Mouse (Mus musculus) heart, embryonic 13.5 days (tissue): ENCODE data around the gene Fads2. TPM values are rescaled to one million over a fixed set of nuclear protein-coding genes. Genes with fewer than 3 reads are reported as not detected.

Experiments
- ATAC-seq: fragments of 200-750 bp; cut with Nextera tagmentation; 2 replicates; pipeline ENCODE4 v1.8.0; 2017; ENCODE audit warnings: moderate TSS enrichment; ENCODE audit not compliant: insufficient number of reproducible peaks, low FRiP score, low TSS enrichment; ENCODE audit errors: extremely low read depth
- H3K27ac ChIP-seq: fragments of 300-500 bp; sonication (generic); replicated peaks from 2 replicates; pipeline ENCODE4 v1.5.1; 2015; ENCODE audit warnings: moderate library complexity, mild to moderate bottlenecking, inconsistent platforms
- H3K27me3 ChIP-seq: fragments of 300-500 bp; sonication (generic); replicated peaks from 2 replicates; pipeline ENCODE4 v1.6.1; 2015; ENCODE audit warnings: mild to moderate bottlenecking, inconsistent platforms
- H3K36me3 ChIP-seq: fragments of 300-500 bp; sonication (generic); 2 replicates; pipeline ENCODE4 v1.6.1; 2015; ENCODE audit warnings: mild to moderate bottlenecking, inconsistent platforms
- H3K4me1 ChIP-seq: fragments of 300-500 bp; sonication (generic); 2 replicates; pipeline ENCODE4 v1.6.1; 2015; ENCODE audit warnings: inconsistent platforms
- H3K4me2 ChIP-seq: fragments of 300-500 bp; sonication (generic); 2 replicates; pipeline ENCODE4 v1.6.1; 2015; ENCODE audit warnings: inconsistent platforms, mild to moderate bottlenecking, moderate library complexity
- H3K4me3 ChIP-seq: fragments of 300-500 bp; sonication (generic); 2 replicates; pipeline ENCODE4 v1.5.1; 2015; ENCODE audit warnings: moderate library complexity, mild to moderate bottlenecking, inconsistent platforms
- H3K9ac ChIP-seq: fragments of 300-500 bp; sonication (generic); 2 replicates; pipeline ENCODE4 v1.6.1; 2015; ENCODE audit warnings: inconsistent platforms, mild to moderate bottlenecking, moderate library complexity
- H3K9me3 ChIP-seq: fragments of 300-500 bp; sonication (generic); 2 replicates; pipeline ENCODE4 v1.6.1; 2016; ENCODE audit warnings: inconsistent platforms
- WGBS: fragments of 180-500 bp; shearing (Covaris S2); methylation state at CpG from one replicate; pipeline ENCODE4 v1.1.7; 2015; ENCODE audit warnings: mixed read lengths; 5-methylcytosine and 5-hydroxymethylcytosine counted together
- polyA plus RNA-seq: library from polyadenylated mRNA; unstranded; fragments of >200 nt; fragmentation: Nextera tagmentation; extraction: Ambion mirVana; gene quantifications from 2 replicates; pipeline ENCODE4 v1.2.1, GENCODE M21; 2015

Gene Fads2
- polyA plus RNA-seq, 1 experiment from 2014 or later = 50.3 TPM

DNA sequence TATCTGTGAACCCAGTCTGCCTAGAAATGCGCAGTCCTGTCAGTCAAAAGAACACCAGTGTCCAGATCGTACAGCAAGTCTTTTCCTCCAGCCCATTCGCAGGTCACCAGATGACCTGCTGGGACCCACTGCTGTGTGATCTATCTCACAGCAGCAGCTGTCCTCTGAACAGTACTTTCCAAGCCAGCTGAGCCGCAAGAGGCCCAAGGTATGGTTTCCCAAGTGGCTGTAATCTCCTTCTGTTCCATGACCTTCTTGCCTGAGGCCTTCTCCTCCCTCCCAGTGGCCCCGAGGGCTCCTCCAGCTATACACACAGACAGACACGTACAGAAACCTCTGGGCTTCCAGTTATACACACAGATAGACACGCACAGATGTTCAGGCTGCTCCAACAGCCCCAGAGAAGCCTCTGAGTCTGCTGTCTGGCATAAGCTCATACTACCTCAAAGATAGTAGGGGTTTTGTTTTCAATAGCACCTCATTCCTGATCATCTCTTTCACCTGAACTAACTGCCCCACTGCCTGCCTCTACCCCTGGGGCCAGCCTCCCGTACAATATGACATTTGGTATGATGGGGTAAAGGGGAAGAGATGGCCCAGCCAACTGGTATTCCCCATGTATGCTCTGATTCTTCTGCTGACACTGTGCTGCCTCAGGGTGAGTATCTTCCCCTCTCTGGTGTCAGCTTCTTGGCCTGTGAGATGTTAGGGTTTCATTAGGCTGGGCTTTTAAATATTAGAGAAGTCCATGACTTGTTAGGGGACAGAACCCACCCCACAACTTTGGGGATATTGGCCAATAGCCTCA is 40.6 kb downstream of the Fads2 start:
- Histone ChIP-seq H3K36me3 (peaks cover 86% of the 10 kb centered on the region), H3K4me1 (peaks cover 27% of the 10 kb centered on the region), H3K9ac (peak overlapping the region; percentile 8; the same call in 1 of the 2 replicates), H3K27me3 (no peaks in the 10 kb centered on the region), H3K27ac (peak overlapping the region; percentile 56), H3K9me3 (no peaks in the 10 kb centered on the region), H3K4me3 (no peak overlapping the region), H3K4me2 (peak overlapping the region; percentile 48; the same call in 1 of the 2 replicates)
- ATAC-seq = no peak
- WGBS = 38% methylated on average over 8 of the region's 8 CpGs

DNA sequence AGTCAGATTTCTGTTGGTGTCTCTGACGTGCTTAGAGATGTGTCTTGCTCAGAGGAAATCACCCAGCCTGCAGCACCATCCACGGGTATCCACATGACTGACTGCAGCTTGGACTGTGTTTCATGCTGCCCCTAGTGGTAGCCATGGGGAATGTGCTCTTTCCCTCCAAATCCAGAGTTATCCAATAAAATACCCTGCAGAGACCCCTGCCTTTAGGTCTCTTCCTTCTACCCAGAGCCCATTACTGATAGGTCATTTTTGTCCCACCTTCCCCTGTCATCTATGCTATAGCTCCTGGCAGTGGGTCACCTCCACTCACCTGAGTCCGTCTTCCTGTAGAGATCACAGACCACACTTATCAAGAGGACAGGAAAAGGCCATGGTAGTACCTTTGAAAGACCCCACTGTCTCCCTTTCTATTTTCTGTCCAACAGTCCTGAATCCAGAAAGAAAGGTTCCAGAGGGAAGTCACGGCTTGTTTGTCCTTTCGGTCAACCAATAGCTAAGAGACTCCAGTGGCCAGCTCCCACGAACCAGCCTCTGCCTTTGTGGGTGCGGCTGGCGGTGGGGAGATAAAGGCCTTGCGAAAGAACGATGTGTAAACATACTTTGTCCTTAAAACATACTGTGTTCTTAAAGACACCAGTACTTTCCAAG is 41.5 kb downstream of the Fads2 start:
- 0 out of 2 replicates have a peak, but pooled peaks have one; percentile 20 for ATAC-seq
- Histone ChIP-seq H3K36me3 (peaks cover 86% of the 10 kb centered on the region), H3K27ac (peak overlapping the region; percentile 56), H3K9ac (peak overlapping the region; percentile 28; the same call in 1 of the 2 replicates), H3K27me3 (no peaks in the 10 kb centered on the region), H3K4me1 (peaks cover 27% of the 10 kb centered on the region), H3K9me3 (no peaks in the 10 kb centered on the region), H3K4me2 (peak overlapping the region; percentile 48), H3K4me3 (no peak overlapping the region)
- 29% methylated on average over 10 of the region's 10 CpGs for WGBS

- Histone ChIP-seq H3K27me3 (no peaks in the 10 kb centered on the region), H3K4me1 (peaks cover 24% of the 10 kb centered on the region), H3K4me2 (no peak overlapping the region), H3K27ac (no peak overlapping the region), H3K9ac (no peak overlapping the region), H3K9me3 (no peaks in the 10 kb centered on the region), H3K36me3 (peaks cover 87% of the 10 kb centered on the region), H3K4me3 (no peak overlapping the region)
- 69% methylated on average over 9 of the region's 9 CpGs for whole genome bisulfite sequencing
- no peak for ATAC-seq
Measured at GRCm38 (mm10) chr19:10058876-10059427, 42.6 kb downstream of the Fads2 start.

- ATAC-seq = no peak
- Histone ChIP-seq H3K9me3 (no peaks in the 10 kb centered on the region), H3K27me3 (no peaks in the 10 kb centered on the region), H3K9ac (no peak overlapping the region), H3K4me3 (no peak overlapping the region), H3K27ac (no peak overlapping the region), H3K36me3 (peaks cover 87% of the 10 kb centered on the region), H3K4me1 (peaks cover 19% of the 10 kb centered on the region), H3K4me2 (no peak overlapping the region)
- 89% methylated on average over 1 of the region's 1 CpGs for WGBS
Measured at GRCm38 (mm10) chr19:10058352-10058825, 43.2 kb downstream of the Fads2 start.

DNA sequence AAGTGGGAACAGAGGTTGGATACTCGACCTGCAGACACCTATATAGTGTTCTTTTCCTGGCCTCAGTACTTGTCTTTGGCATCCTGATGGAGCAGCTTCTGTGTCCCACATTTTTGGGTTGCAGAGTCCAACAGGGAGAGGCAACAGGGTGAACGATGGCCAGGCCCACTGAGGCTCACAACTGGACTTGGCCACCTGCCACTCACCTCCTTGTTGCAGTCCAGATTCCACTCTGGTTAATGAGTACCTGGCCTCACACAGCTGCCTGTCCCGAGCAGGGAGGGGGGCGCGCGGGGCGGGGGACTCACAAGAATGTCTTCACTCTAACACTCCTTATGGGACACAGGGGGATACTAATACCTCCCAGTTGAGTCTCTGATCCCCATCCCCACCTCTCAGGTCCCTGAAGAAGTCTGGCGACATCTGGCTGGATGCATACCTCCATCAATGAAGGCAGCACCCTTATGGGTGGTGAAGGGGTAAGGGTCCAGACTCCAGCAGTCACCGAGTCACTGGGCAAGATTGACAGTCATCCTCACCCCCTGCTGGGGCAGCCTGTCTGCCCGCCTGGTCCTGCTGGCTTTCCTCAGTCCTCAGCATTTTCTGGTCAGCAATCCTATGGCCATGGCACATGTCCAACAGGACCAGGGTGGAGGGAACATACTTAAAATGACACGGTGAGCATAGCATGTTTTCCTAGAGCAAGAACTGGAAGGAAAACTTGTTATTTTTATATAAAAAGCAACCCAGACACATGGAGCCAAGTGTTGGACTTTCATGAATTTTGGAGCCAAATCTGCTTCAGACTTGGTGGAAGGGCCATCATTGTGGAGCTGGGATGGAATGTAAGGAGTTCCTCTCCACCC is 43.8 kb downstream of the Fads2 start:
- Histone ChIP-seq H3K27ac (no peak overlapping the region), H3K9me3 (no peaks in the 10 kb centered on the region), H3K9ac (no peak overlapping the region), H3K27me3 (no peaks in the 10 kb centered on the region), H3K4me1 (peaks cover 19% of the 10 kb centered on the region), H3K4me2 (no peak overlapping the region), H3K36me3 (peaks cover 88% of the 10 kb centered on the region), H3K4me3 (no peak overlapping the region)
- ATAC-seq = no peak
- WGBS = 61% methylated on average over 11 of the region's 11 CpGs

DNA sequence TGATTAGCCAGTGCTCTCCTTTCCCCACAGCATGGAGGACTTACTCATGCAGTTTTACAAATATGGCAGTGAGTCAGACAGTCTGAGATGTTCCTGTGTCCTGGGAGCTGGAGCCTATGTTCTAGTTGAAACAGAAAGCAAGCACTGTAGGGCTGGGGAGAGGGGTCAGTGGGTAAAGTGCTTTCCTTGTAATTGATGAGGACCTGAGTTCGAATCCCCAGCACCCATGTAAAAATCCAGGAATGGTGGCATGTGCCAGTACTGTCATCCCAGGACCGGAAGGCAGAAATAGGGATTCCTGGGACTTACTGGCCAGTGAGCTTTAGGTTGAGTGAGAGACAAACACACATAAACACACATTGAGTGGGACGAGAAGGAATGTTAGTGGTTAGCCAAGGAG is 44.9 kb downstream of the Fads2 start:
- Histone ChIP-seq H3K27me3 (no peaks in the 10 kb centered on the region), H3K9me3 (no peaks in the 10 kb centered on the region), H3K4me3 (no peak overlapping the region), H3K27ac (no peak overlapping the region), H3K36me3 (peaks cover 88% of the 10 kb centered on the region), H3K4me2 (no peak overlapping the region), H3K4me1 (peaks cover 19% of the 10 kb centered on the region), H3K9ac (no peak overlapping the region)
- ATAC-seq = no peak
- WGBS = 89% methylated on average over 3 of the region's 3 CpGs

DNA sequence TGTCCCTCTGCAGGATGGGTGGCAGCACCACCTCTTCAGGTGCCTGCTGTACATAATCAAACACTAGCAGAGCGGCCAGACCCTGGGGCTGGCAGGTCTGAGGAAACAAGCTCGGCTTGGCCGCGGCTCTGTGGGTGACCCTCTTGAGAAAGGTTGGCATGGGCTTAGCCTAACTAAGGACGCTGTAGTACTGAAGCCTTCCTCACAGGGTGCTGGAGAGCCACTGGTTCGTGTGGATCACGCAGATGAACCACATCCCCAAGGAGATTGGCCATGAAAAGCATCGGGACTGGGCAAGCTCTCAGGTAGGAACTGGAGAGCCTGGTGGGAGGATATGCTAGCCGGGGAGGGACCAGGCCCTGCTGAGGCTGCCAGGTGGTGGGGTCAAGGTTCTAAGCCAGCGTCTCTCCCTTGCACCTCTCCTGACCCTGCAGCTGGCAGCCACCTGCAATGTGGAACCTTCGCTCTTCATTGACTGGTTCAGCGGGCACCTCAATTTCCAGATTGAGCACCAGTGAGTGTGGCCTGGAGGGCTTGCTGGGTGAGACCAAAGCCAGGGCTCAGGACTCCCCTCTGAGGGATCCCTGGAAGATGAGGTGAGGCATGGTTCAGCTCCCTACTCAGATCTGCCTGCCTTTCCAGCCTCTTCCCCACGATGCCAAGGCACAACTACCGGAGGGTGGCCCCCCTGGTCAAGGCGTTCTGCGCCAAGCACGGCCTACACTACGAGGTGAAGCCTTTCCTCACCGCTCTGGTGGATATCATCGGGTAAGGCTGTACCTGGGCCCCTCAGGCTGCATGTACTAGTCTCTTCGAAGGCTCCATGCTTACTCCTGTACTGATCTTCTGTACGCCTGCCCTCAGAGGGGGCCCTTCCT is 45.5 kb downstream of the Fads2 start:
- 84% methylated on average over 22 of the region's 22 CpGs for WGBS
- Histone ChIP-seq H3K9ac (no peak overlapping the region), H3K36me3 (peaks cover 81% of the 10 kb centered on the region)

GRCm38 (mm10) chr19:10055261-10055660 is 46.3 kb downstream of the Fads2 start:
- no peak overlapping the region for H3K27ac ChIP-seq
- H3K9me3 ChIP-seq = no peaks in the 10 kb centered on the region
- 70% methylated on average over 3 of the region's 3 CpGs for whole genome bisulfite sequencing
- H3K27me3 ChIP-seq = no peaks in the 10 kb centered on the region
- peaks cover 19% of the 10 kb centered on the region for H3K4me1 ChIP-seq
- no peak overlapping the region for H3K9ac ChIP-seq
- no peak overlapping the region for H3K4me2 ChIP-seq
- ATAC-seq = no peak
- H3K4me3 ChIP-seq = no peak overlapping the region
- H3K36me3 ChIP-seq = peaks cover 81% of the 10 kb centered on the region

More for the DNA sequence above, 45.5 kb downstream of the Fads2 start:
- no peaks in the 10 kb centered on the region for H3K9me3 ChIP-seq
- peaks cover 17% of the 10 kb centered on the region for H3K4me1 ChIP-seq
- no peaks in the 10 kb centered on the region for H3K27me3 ChIP-seq
- no peak overlapping the region for H3K27ac ChIP-seq
- no peak overlapping the region for H3K4me2 ChIP-seq
- H3K4me3 ChIP-seq = no peak overlapping the region
- no peak for ATAC-seq

GRCm38 (mm10) chr19:10054361-10055075 is 47.0 kb downstream of the Fads2 start:
- WGBS = 83% methylated on average over 6 of the region's 6 CpGs
- no peaks in the 10 kb centered on the region for H3K9me3 ChIP-seq

More at GRCm38 (mm10) chr19:10054361-10055075, 47.0 kb downstream of the Fads2 start:
- no peak overlapping the region for H3K9ac ChIP-seq
- no peak overlapping the region for H3K27ac ChIP-seq
- peaks cover 19% of the 10 kb centered on the region for H3K4me1 ChIP-seq
- H3K4me2 ChIP-seq = no peak overlapping the region
- H3K4me3 ChIP-seq = no peak overlapping the region
- no peak for ATAC-seq
- H3K27me3 ChIP-seq = no peaks in the 10 kb centered on the region
- peaks cover 79% of the 10 kb centered on the region for H3K36me3 ChIP-seq
